Mouse (Mus musculus): ENCODE data around the gene Serpine2. TPM values are rescaled to one million over a fixed set of nuclear protein-coding genes. Genes with fewer than 3 reads are reported as not detected.

The Serpine2 gene
- polyA plus RNA-seq, 1 experiment from 2014 or later: 328 TPM

- peaks cover 20% of the 10 kb centered on the region for H3K4me1 ChIP-seq (replicated peaks; ENCODE audit: control insufficient read depth, insufficient read depth, low read length)
- WGBS: under 1% methylated on average over 64 of the region's 76 CpGs
- H3K9ac ChIP-seq: peak overlapping the region; percentile 84
- peak overlapping the region; percentile 43 for H3K27ac ChIP-seq
- peak; percentile 45 for DNase-seq (ENCODE audit: low spot score)
- peak; percentile 77 for ATAC-seq (ENCODE audit: low FRiP score)
- no peaks in the 10 kb centered on the region for H3K27me3 ChIP-seq (ENCODE audit: control insufficient read depth, insufficient read depth, low read length)
- H3K36me3 ChIP-seq (replicated peaks; ENCODE audit: control insufficient read depth, insufficient read depth): no peaks in the 10 kb centered on the region
- no peaks in the 10 kb centered on the region for H3K9me3 ChIP-seq (ENCODE audit: control insufficient read depth, low read length)
- H3K4me3 ChIP-seq (replicated peaks; ENCODE audit: low read length): peak overlapping the region; percentile 90
- H3K4me2 ChIP-seq (replicated peaks): peak overlapping the region; percentile 93
Observed at GRCm38 (mm10) chr1:79858389-79858994, 2.5 kb downstream of the Serpine2 start.

DNA sequence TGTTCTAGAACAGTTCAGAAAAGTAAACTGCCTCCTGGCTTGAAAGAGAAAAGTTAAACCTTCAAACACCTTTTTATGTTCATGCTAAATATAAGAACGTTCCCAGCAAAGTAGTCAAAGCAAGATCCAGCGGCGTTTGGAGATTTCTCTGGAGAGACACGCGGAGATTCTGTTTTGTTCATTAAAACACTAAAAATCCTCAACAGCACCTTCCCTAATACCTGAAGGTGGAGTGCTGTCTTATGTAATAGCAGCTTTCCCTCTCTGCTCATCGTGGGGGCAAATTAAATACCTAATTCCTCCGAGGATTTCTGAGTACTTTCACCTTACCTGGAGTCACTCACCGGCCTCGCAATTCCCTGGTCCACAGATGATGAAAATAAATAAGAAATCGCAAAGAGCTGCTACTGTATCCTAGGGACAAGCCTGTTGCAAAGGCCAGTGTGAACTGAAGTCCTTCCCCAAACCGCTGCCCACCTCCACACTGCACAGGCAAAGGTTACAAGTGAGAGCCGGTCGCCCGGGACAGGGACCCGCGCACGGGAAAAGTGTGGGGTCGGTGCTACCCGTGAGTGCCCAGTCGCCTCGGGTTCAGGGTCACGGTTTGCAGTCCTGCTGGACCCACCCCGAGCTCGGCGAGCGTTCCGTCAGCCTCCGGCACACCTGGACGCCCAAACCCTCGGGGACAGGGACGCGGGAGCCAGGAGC, 3.1 kb downstream of the Serpine2 start:
- no peaks in the 10 kb centered on the region for H3K27me3 ChIP-seq (ENCODE audit: control insufficient read depth, insufficient read depth, low read length)
- peak overlapping the region; percentile 84 for H3K9ac ChIP-seq
- ATAC-seq (ENCODE audit: low FRiP score) (peak; percentile 38), DNase-seq (ENCODE audit: low spot score) (no peak)
- peak overlapping the region; percentile 43; the same call in 1 of the 2 replicates for H3K27ac ChIP-seq
- peaks cover 20% of the 10 kb centered on the region for H3K4me1 ChIP-seq (replicated peaks; ENCODE audit: control insufficient read depth, insufficient read depth, low read length)
- H3K4me2 ChIP-seq (replicated peaks): peak overlapping the region; percentile 93
- no peaks in the 10 kb centered on the region for H3K9me3 ChIP-seq (ENCODE audit: control insufficient read depth, low read length)
- peak overlapping the region; percentile 90 for H3K4me3 ChIP-seq (replicated peaks; ENCODE audit: low read length)
- H3K36me3 ChIP-seq (replicated peaks; ENCODE audit: control insufficient read depth, insufficient read depth): no peaks in the 10 kb centered on the region
- 2% methylated on average over 32 of the region's 32 CpGs for WGBS

GRCm38 (mm10) chr1:79856756-79857155, 4.2 kb downstream of the Serpine2 start:
- DNase-seq (ENCODE audit: low spot score): no peak
- no peaks in the 10 kb centered on the region for H3K9me3 ChIP-seq (ENCODE audit: control insufficient read depth, low read length)
- no peak overlapping the region for H3K9ac ChIP-seq
- WGBS: 30% methylated on average over 4 of the region's 4 CpGs
- no peaks in the 10 kb centered on the region for H3K27me3 ChIP-seq (ENCODE audit: control insufficient read depth, insufficient read depth, low read length)
- H3K4me3 ChIP-seq (replicated peaks; ENCODE audit: low read length): peak overlapping the region; percentile 90
- peak overlapping the region; percentile 93 for H3K4me2 ChIP-seq (replicated peaks)
- H3K36me3 ChIP-seq (replicated peaks; ENCODE audit: control insufficient read depth, insufficient read depth): no peaks in the 10 kb centered on the region
- ATAC-seq (ENCODE audit: low FRiP score): no peak
- peaks cover 20% of the 10 kb centered on the region for H3K4me1 ChIP-seq (replicated peaks; ENCODE audit: control insufficient read depth, insufficient read depth, low read length)
- no peak overlapping the region for H3K27ac ChIP-seq

- H3K9ac ChIP-seq: no peak overlapping the region
- no peak overlapping the region for H3K4me2 ChIP-seq (replicated peaks)
- no peak for DNase-seq (ENCODE audit: low spot score)
- H3K36me3 ChIP-seq (replicated peaks; ENCODE audit: control insufficient read depth, insufficient read depth): no peaks in the 10 kb centered on the region
- H3K27ac ChIP-seq: no peak overlapping the region
- 95% methylated on average over 3 of the region's 3 CpGs for WGBS
- 0 out of 2 replicates have a peak, but pooled peaks cover 8% of the 10 kb centered on the region for H3K4me1 ChIP-seq (replicated peaks; ENCODE audit: control insufficient read depth, insufficient read depth, low read length)
- ATAC-seq (ENCODE audit: low FRiP score): no peak
- no peak overlapping the region for H3K4me3 ChIP-seq (replicated peaks; ENCODE audit: low read length)
- no peaks in the 10 kb centered on the region for H3K9me3 ChIP-seq (ENCODE audit: control insufficient read depth, low read length)
- H3K27me3 ChIP-seq (ENCODE audit: control insufficient read depth, insufficient read depth, low read length): no peaks in the 10 kb centered on the region
Observed at GRCm38 (mm10) chr1:79853527-79853926, 7.5 kb downstream of the Serpine2 start.

DNA sequence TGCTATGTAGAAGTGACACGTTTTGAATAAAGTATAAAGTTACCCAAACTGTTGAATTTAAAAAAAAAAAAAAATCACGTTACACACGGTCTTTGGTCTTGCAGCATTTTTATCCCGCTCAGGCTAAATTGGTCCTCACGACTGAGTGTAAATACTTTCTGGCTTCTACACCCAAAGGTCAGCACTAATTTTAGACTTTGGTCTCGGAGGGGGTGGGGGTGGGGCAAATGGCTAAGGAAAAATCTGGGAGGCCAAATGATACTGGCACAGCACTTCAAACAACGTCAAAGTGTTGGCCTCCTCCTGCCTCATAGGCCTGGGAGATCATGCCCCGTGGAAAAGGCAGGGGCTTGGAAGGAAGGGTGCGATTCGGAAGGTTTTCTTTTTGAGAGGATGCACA, 10.6 kb downstream of the Serpine2 start:
- no peak for DNase-seq (ENCODE audit: low spot score)
- Histone ChIP-seq H3K36me3 (replicated peaks; ENCODE audit: control insufficient read depth, insufficient read depth) (no peaks in the 10 kb centered on the region), H3K4me3 (replicated peaks; ENCODE audit: low read length) (no peak overlapping the region), H3K9ac (no peak overlapping the region), H3K4me2 (replicated peaks) (no peak overlapping the region), H3K4me1 (replicated peaks; ENCODE audit: control insufficient read depth, insufficient read depth, low read length) (0 out of 2 replicates have a peak, but pooled peaks cover 5% of the 10 kb centered on the region), H3K9me3 (ENCODE audit: control insufficient read depth, low read length) (no peaks in the 10 kb centered on the region), H3K27me3 (ENCODE audit: control insufficient read depth, insufficient read depth, low read length) (no peaks in the 10 kb centered on the region), H3K27ac (no peak overlapping the region)
- no peak for ATAC-seq (ENCODE audit: low FRiP score)
- 89% methylated on average over 10 of the region's 10 CpGs for WGBS

DNA sequence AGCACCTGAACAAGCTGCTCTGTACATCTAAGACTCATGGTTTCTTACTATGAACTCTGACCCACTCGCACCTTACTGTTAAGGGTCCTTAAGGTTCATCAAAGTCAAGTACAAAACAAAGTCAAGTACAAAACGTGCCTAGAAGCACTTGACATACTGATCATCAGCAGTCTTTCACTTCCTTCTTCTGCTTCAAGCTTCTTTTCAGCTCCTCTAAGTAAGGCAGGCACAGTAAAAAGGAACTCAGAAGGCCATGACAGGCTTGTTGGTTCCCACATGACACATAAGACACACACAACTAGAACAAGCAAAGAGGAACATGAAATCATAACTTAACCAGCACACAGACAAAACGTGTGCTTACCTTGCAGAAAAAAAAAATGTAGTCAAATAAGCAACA, 12.3 kb downstream of the Serpine2 start:
- ATAC-seq (ENCODE audit: low FRiP score): no peak
- H3K9me3 ChIP-seq (ENCODE audit: control insufficient read depth, low read length): no peaks in the 10 kb centered on the region
- 90% methylated on average over 3 of the region's 3 CpGs for WGBS
- H3K36me3 ChIP-seq (replicated peaks; ENCODE audit: control insufficient read depth, insufficient read depth): no peaks in the 10 kb centered on the region
- H3K27me3 ChIP-seq (ENCODE audit: control insufficient read depth, insufficient read depth, low read length): no peaks in the 10 kb centered on the region
- H3K27ac ChIP-seq: no peak overlapping the region
- H3K9ac ChIP-seq: no peak overlapping the region
- H3K4me1 ChIP-seq (replicated peaks; ENCODE audit: control insufficient read depth, insufficient read depth, low read length): no peaks in the 10 kb centered on the region
- DNase-seq (ENCODE audit: low spot score): no peak
- H3K4me2 ChIP-seq (replicated peaks): no peak overlapping the region
- H3K4me3 ChIP-seq (replicated peaks; ENCODE audit: low read length): no peak overlapping the region

- 86% methylated on average over 2 of the region's 2 CpGs for WGBS
- Histone ChIP-seq H3K4me2 (replicated peaks) (no peak overlapping the region), H3K9me3 (ENCODE audit: control insufficient read depth, low read length) (no peaks in the 10 kb centered on the region), H3K27me3 (ENCODE audit: control insufficient read depth, insufficient read depth, low read length) (no peaks in the 10 kb centered on the region), H3K4me1 (replicated peaks; ENCODE audit: control insufficient read depth, insufficient read depth, low read length) (no peaks in the 10 kb centered on the region), H3K4me3 (replicated peaks; ENCODE audit: low read length) (no peak overlapping the region), H3K27ac (no peak overlapping the region), H3K9ac (no peak overlapping the region), H3K36me3 (replicated peaks; ENCODE audit: control insufficient read depth, insufficient read depth) (no peaks in the 10 kb centered on the region)
- no peak for DNase-seq (ENCODE audit: low spot score)
- no peak for ATAC-seq (ENCODE audit: low FRiP score)
Observed at GRCm38 (mm10) chr1:79846891-79847290, 14.1 kb downstream of the Serpine2 start.

DNA sequence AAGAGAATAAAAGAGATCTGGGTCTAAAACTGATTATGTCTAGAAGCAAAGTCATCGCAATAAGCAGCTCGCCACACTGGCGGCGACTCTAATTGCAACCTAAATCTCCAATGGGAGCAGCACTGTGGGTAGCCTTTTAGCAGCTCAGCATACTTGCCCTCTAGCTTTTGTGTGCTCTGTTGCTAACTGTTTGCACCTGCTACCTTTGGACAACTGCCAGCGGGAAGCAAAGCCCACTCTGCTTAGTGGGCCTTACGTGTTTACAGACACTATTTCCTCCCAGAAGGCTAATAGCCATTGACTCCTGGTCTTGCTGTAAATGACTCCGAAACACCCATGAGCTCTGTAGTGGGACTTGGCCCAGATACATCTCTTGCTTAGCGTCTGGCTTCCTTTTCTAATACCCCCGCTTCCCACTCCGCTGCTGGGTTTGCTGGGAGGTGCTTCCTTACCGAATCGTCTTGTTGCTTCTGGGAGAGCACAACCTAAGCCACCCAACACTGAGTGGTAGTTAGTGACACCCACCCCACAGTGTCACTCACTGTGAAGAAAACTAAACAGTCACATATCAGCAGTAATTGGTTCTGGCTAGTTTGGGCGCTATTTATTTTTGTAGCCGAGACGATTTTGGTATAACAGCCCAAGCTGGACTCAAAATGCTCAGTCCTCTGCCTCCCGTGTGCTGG, 28.1 kb downstream of the Serpine2 start:
- H3K27me3 ChIP-seq (ENCODE audit: control insufficient read depth, insufficient read depth, low read length): no peaks in the 10 kb centered on the region
- ATAC-seq (ENCODE audit: low FRiP score) (peak; percentile 95), DNase-seq (ENCODE audit: low spot score) (peak; percentile 75)
- WGBS: 48% methylated on average over 16 of the region's 16 CpGs
- peak overlapping the region; percentile 9; the same call in 1 of the 2 replicates for H3K27ac ChIP-seq
- no peaks in the 10 kb centered on the region for H3K4me1 ChIP-seq (replicated peaks; ENCODE audit: control insufficient read depth, insufficient read depth, low read length)
- H3K4me2 ChIP-seq (replicated peaks): no peak overlapping the region
- H3K9me3 ChIP-seq (ENCODE audit: control insufficient read depth, low read length): no peaks in the 10 kb centered on the region
- no peak overlapping the region for H3K9ac ChIP-seq
- no peaks in the 10 kb centered on the region for H3K36me3 ChIP-seq (replicated peaks; ENCODE audit: control insufficient read depth, insufficient read depth)
- H3K4me3 ChIP-seq (replicated peaks; ENCODE audit: low read length): no peak overlapping the region

GRCm38 (mm10) chr1:79823951-79824633, 36.9 kb downstream of the Serpine2 start:
- Histone ChIP-seq H3K36me3 (replicated peaks; ENCODE audit: control insufficient read depth, insufficient read depth) (no peaks in the 10 kb centered on the region), H3K4me1 (replicated peaks; ENCODE audit: control insufficient read depth, insufficient read depth, low read length) (0 out of 2 replicates have a peak, but pooled peaks cover 3% of the 10 kb centered on the region), H3K4me3 (replicated peaks; ENCODE audit: low read length) (no peak overlapping the region), H3K27me3 (ENCODE audit: control insufficient read depth, insufficient read depth, low read length) (no peaks in the 10 kb centered on the region), H3K27ac (0 out of 2 replicates have a peak overlapping the region, but pooled peaks have one; percentile 34), H3K9me3 (ENCODE audit: control insufficient read depth, low read length) (no peaks in the 10 kb centered on the region), H3K9ac (no peak overlapping the region), H3K4me2 (replicated peaks) (no peak overlapping the region)
- ATAC-seq (ENCODE audit: low FRiP score): no peak
- WGBS: 80% methylated on average over 14 of the region's 14 CpGs
- no peak for DNase-seq (ENCODE audit: low spot score)
